Mouse (Mus musculus): Measurements from ENCODE around the gene Creb3l2. TPM values are rescaled to one million over a fixed set of nuclear protein-coding genes. Genes with fewer than 3 reads are reported as not detected.

Creb3l2 gene
- total and polyA plus RNA-seq, 2 experiments from 2014 or later: 16.3 to 32.4 TPM

DNA sequence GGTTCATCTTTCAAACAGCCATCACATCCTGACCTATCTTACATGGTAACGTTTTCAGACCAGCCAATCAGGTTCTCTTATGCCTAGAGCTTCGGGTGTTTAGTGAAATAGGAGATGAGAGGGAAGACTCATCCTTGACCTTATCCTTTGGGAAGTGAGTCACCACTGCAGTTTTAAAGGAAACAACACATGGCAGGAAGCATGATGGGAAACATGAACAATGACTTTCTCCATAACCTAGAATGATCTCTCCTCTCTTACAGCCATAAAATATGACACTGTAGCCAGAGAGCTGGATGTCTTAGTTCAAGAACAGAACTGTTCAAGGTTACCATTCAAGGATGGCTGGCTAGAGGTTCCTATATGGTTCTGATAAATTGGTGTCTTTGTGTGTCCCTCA is 158.6 kb downstream of the Creb3l2 start:
- ATAC-seq (ENCODE audit: insufficient read depth, low read depth) (no peak), DNase-seq (ENCODE audit: low spot score) (no peak)
- 33% methylated on average over 2 of the region's 2 CpGs for WGBS
- Histone ChIP-seq H3K27ac (ENCODE audit: low read depth) (no peak overlapping the region), H3K4me1 (ENCODE audit: control insufficient read depth, insufficient read depth) (peaks cover 20% of the 10 kb centered on the region), H3K36me3 (replicated peaks; ENCODE audit: control insufficient read depth, insufficient read depth, low read length) (no peaks in the 10 kb centered on the region), H3K9me3 (replicated peaks; ENCODE audit: control insufficient read depth, low read length) (no peaks in the 10 kb centered on the region), H3K9ac (replicated peaks; ENCODE audit: low read depth, low read length) (no peak overlapping the region), H3K4me2 (ENCODE audit: low read depth, low read length) (no peak overlapping the region), H3K4me3 (ENCODE audit: low read depth, low read length) (no peak overlapping the region), H3K27me3 (ENCODE audit: control insufficient read depth, insufficient read depth, low read length) (no peaks in the 10 kb centered on the region)
- TF ChIP-seq EP300 (IDR thresholded peaks at IDR 0.05; ENCODE audit: low read depth) (no peak), CTCF (IDR thresholded peaks at IDR 0.05; ENCODE audit: low read depth) (no peak)

DNA sequence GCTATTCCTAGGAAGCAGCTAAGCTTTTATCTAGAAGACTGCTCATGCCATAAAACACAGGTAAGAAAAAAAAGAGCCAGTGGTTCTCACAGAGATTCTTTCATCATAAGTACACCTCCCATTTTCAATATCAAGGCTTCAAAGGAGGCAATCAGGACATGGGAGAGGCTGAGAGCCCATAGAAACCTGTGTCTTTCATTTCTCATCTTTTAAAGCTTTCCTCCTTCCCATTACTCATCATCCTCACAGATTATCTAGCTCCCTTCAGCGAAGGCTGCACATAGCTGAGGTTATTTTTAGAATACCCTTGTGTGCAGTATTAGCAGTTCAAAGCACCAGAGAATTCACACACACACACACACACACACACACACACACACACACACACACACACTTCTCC is 159.3 kb downstream of the Creb3l2 start:
- TF ChIP-seq EP300 (IDR thresholded peaks at IDR 0.05; ENCODE audit: low read depth): no peak
- no peak for TF ChIP-seq CTCF (IDR thresholded peaks at IDR 0.05; ENCODE audit: low read depth)
- H3K27ac ChIP-seq (ENCODE audit: low read depth): no peak overlapping the region; the same call in 1 of the 2 replicates
- no peak overlapping the region for H3K4me3 ChIP-seq (ENCODE audit: low read depth, low read length)
- no peaks in the 10 kb centered on the region for H3K9me3 ChIP-seq (replicated peaks; ENCODE audit: control insufficient read depth, low read length)
- H3K9ac ChIP-seq (replicated peaks; ENCODE audit: low read depth, low read length): no peak overlapping the region
- no peaks in the 10 kb centered on the region for H3K36me3 ChIP-seq (replicated peaks; ENCODE audit: control insufficient read depth, insufficient read depth, low read length)
- peaks cover 20% of the 10 kb centered on the region for H3K4me1 ChIP-seq (ENCODE audit: control insufficient read depth, insufficient read depth)
- H3K4me2 ChIP-seq (ENCODE audit: low read depth, low read length): no peak overlapping the region
- no peaks in the 10 kb centered on the region for H3K27me3 ChIP-seq (ENCODE audit: control insufficient read depth, insufficient read depth, low read length)
- DNase-seq (ENCODE audit: low spot score) (no peak), ATAC-seq (ENCODE audit: insufficient read depth, low read depth) (no peak)
- 8% methylated on average over 1 of the region's 1 CpGs for WGBS

Other genes with a start within 250 kb of the Creb3l2 start
- gene Dgki, start 142.0 kb downstream of the Creb3l2 start, total RNA-seq (2014; rRNA removed; ENCODE audit: low replicate concordance): 0.11 and 0.66 TPM in 2 replicates
- gene Dgki, start 142.0 kb downstream of the Creb3l2 start, polyA plus RNA-seq (2015; fragmentation: Nextera tagmentation; extraction: Ambion mirVana): 0.33 TPM in 2 replicates
- not detected in 2 replicates for gene Akr1d1, start 88.0 kb upstream of the Creb3l2 start, total RNA-seq (2014; rRNA removed; ENCODE audit: low replicate concordance)
- gene Akr1d1, start 88.0 kb upstream of the Creb3l2 start, polyA plus RNA-seq (2015; fragmentation: Nextera tagmentation; extraction: Ambion mirVana): not detected in 2 replicates

Data from heart, postnatal 0 days (tissue).